Mouse (Mus musculus) brain, embryonic 14.5 days (tissue): Measurements from ENCODE around the gene Dgkd.

ENCODE experiments used
- CTCF ChIP-seq: fragments of 200-500 bp; IDR thresholded peaks from 2 replicates; pipeline ENCODE4 v1.5.1; 2012; ENCODE audit warnings: inconsistent platforms, mild to moderate bottlenecking, moderate library complexity, borderline replicate concordance; ENCODE audit not compliant: insufficient read depth, insufficient read length; ENCODE audit errors: extremely low read depth
- POLR2A ChIP-seq: fragments of 200-500 bp; IDR thresholded peaks from 2 replicates; pipeline ENCODE4 v1.6.1; 2012; ENCODE audit warnings: mild to moderate bottlenecking, inconsistent platforms, borderline replicate concordance; ENCODE audit not compliant: poor library complexity, insufficient read depth, insufficient read length, severe bottlenecking; ENCODE audit errors: extremely low read depth

DNA sequence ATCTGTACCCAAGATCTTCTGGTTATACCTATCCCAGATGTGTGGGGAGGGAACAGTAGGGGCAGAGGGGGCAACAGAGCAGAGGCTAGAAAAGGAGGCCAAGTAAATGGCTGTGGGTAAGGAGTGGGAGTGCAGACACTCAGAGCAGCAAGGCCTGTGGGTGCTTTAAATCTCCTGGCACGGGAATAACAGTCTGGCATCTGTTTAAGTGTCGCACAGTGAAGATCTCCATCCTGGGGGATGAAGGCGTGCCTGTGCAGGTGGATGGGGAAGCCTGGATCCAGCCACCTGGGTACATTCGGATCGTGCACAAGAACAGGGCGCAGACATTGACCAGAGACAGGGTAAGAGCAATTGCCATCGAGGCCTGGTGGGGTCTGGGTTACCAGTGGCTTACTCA is 83.0 kb downstream of the Dgkd start:
- no peak for TF ChIP-seq POLR2A
- TF ChIP-seq CTCF = no peak
